Mouse (Mus musculus): ENCODE results near the gene Ntsr1. TPM values are rescaled to one million over a fixed set of nuclear protein-coding genes. Genes with fewer than 3 reads are reported as not detected.

Ntsr1 gene
- total RNA-seq (2023): not detected

DNA sequence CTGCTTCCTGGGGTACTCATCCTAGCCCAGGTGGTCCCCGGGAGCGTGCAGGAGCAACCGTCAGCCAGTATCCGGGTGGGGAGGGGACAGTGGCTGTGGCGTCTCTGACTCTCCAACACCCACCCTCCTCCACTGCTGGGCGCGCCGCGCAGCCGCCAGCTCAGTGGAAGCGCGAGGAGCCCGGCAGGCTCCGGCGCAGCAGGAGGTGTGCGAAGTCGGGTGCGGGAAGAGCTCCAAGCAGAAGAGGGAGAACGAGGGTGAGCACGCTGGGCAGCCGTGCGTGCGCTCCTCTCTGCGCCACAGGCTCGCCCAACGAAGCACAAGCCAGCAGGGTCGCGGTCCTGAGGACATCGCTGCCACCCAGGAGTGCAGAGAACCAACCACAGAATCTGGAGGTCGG is at the start of gene Ntsr1:
Gene Ntsr1 (plus strand): TSS at position 236 of the 400 bp plus-strand sequence.

DNA sequence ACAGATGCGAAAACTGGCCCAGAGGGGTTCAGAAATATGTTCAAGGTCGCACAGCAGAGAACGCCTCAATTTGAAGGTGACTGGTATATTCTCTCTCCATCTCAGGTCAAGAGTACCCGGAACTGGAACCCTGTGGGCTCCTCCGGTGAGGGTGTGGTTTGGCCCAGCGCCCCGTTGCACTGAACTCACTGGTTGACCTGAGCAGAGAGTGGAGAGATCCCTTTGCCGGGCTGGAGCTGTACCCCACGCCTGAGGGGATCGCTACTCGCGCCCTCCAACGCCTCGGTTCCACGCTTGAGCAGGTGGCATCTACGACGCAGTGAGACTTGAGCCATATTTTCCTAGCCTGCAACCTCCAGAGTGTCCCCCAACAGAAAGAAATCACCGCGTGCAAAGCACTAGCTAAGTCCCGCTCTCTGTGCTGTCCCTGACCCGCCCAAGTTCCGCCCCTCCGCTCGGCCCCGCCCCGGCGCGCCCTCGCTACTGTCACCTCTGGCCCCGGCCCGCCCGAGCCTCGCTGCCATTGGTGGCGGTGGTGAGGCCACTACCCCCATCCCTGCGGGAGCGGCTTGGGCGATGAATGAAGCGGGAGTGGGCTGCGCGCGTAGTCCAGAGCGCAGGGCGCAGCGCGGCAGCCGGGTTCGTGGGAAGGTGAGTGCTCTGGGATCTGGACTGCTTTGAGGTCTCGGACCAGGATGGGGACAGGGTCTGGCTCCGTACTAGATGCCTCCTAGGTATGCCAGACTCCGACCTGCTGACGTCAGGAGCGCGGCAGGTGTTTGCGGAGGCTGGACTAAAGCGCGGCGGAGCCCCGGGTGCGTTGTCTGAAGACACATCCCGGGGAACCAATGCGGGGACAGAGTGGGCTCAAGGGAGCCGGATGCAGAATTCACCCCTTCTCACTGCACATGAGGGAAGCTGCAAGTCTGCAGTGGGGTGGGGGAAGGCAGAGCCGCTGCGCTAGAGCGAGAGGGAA is 43.8 kb upstream of the Ntsr1 start, which contains the start of gene Slco4a1:
Gene Slco4a1 (plus strand): TSS at position 523 of the 976 bp plus-strand sequence.

DNA sequence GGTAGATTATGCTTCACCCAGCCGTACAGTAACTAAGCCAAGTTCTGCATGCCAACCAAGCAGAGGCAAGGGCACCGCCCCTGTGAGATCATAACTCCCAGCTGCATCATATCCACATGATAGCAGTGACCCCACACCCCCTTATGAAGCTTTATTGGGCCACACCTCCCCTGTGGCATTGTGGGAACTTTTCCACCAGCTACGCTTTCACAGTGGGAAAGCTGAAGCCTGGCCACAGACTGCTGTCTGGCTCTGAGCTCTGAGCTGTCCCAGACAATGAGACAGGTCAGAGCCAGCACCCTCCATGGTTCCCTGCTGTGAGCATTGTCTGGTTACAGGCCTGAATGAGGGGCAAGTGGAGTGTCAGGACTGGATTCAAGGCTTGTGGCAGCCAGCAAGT is 81.2 kb downstream of the Ntsr1 start, which contains the start of gene Mrgbp:
Gene Mrgbp (plus strand): TSS at position 303 of the 400 bp plus-strand sequence.

DNA sequence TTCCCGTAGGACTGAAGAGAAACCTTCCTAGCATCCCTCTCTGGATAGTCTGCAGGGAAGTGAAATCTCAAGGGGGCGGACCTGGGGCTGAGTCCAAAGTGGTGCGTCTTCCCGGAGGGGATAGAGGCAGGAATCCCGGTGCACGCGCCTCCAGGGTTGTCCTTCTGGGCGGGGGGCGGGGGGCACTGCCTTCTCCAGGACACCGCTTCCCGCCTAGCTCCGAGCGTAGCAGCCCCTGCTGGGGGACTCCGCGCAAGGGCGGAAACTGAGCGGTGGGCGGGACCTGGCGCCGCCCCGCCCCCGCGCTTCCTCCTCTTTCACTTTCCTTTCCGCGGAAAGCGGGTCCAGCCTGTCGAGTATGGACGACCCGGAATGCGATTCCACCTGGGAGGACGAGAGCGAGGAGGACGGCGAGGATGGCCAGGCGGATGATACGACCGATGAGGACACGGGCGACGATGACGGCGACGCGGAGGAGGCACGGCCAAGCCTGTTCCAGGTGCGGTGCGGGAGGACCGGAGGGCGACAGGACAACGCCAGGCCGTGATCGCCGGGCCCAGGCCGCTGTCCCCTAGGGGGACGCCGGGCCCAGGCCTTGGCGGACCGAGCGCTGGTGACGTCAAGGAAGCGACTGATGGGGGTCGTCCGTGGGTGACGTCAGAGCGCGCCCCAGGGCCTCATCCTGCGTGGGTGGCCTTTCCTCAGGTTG is 89.5 kb downstream of the Ntsr1 start, which contains the start of gene Ogfr:
Gene Ogfr (plus strand): TSS at position 123 of the 709 bp plus-strand sequence.

Other genes starting within 250 kb of the Ntsr1 start
- 2,699 TPM for gene Rps21, start 242.6 kb upstream of the Ntsr1 start, total RNA-seq (2023)
- gene Cables2, start 226.5 kb upstream of the Ntsr1 start, total RNA-seq (2023): 41.6 TPM
- not detected for gene Rbbp8nl, start 210.1 kb upstream of the Ntsr1 start, total RNA-seq (2023)
- not detected for gene Gata5, start 165.3 kb upstream of the Ntsr1 start, total RNA-seq (2023)
- gene Slco4a1, start 43.7 kb upstream of the Ntsr1 start, total RNA-seq (2023): 8.4 TPM
- gene Mrgbp, start 81.3 kb downstream of the Ntsr1 start, total RNA-seq (2023): 44.3 TPM
- 86.5 TPM for gene Ogfr, start 89.3 kb downstream of the Ntsr1 start, total RNA-seq (2023)
- 3.6 TPM for gene Col9a3, start 97.8 kb downstream of the Ntsr1 start, total RNA-seq (2023)
- gene Tcfl5, start 142.7 kb downstream of the Ntsr1 start, total RNA-seq (2023): not detected
- gene Dido1, start 210.0 kb downstream of the Ntsr1 start, total RNA-seq (2023): 101 TPM
- 52.0 TPM for gene Gid8, start 210.1 kb downstream of the Ntsr1 start, total RNA-seq (2023)
- gene Slc17a9, start 225.3 kb downstream of the Ntsr1 start, total RNA-seq (2023): 52.9 TPM

All from CD4-positive naive resting alpha-beta T cell, adult 76 days (primary cell).